ENCODE assay signal across 8 mouse cellular contexts in genomic region chr15:7213683-7214082, GRCm38 (mm10).
A peak's percentile ranks its signal among the peaks of the same experiment; 100 is the strongest.
DNase-seq lines count a peak whose midpoint lies in the region; ATAC-seq and TF ChIP-seq lines count a peak whose summit lies in the region.

No protein-coding gene starts in this region.

- 40% methylated on average over 1 of the region's 1 CpGs for WGBS in midbrain, embryonic 12.5 days
- 35% methylated on average over 1 of the region's 1 CpGs for WGBS in midbrain, postnatal 0 days
- WGBS in heart, embryonic 16.5 days, result 7% methylated on average over 1 of the region's 1 CpGs
- 23% methylated on average over 1 of the region's 1 CpGs for WGBS in midbrain, embryonic 14.5 days

- no peak overlapping the region for H3K4me2 ChIP-seq in midbrain, embryonic 12.5 days (replicated peaks)
- no peak overlapping the region for H3K4me2 ChIP-seq in midbrain, postnatal 0 days (ENCODE audit: low read depth, low read length, poor library complexity, severe bottlenecking)
- H3K4me2 ChIP-seq in heart, embryonic 16.5 days (ENCODE audit: low read depth, low read length), result peak overlapping the region; percentile 21; the same call in 1 of the 2 replicates
- no peak overlapping the region for H3K4me2 ChIP-seq in midbrain, embryonic 14.5 days (ENCODE audit: low read length)

- peak; percentile 65; the same call in 1 of the 2 replicates for ATAC-seq in midbrain, embryonic 12.5 days (ENCODE audit: low FRiP score, low read depth)
- ATAC-seq in midbrain, postnatal 0 days (ENCODE audit: low FRiP score), result no peak
- ATAC-seq in heart, embryonic 16.5 days (replicated peaks; ENCODE audit: extremely low read depth, insufficient read depth, low FRiP score), result peak; percentile 89
- no peak for ATAC-seq in midbrain, embryonic 14.5 days (ENCODE audit: low FRiP score, low TSS enrichment)

- no peak overlapping the region for H3K27ac ChIP-seq in midbrain, embryonic 12.5 days (replicated peaks)
- H3K27ac ChIP-seq in midbrain, postnatal 0 days (ENCODE audit: low read depth, low read length), result no peak overlapping the region
- H3K27ac ChIP-seq in heart, embryonic 16.5 days (ENCODE audit: low read length), result peak overlapping the region; percentile 82
- H3K27ac ChIP-seq in midbrain, embryonic 14.5 days (replicated peaks; ENCODE audit: low read depth, low read length), result no peak overlapping the region

- no peak for TF ChIP-seq POLR2A in brain, embryonic 14.5 days (IDR thresholded peaks at IDR 0.05; ENCODE audit: borderline replicate concordance, extremely low read depth, insufficient read depth, insufficient read length, poor library complexity, severe bottlenecking)

- no peak overlapping the region for H3K4me3 ChIP-seq in midbrain, embryonic 12.5 days
- no peak overlapping the region for H3K4me3 ChIP-seq in midbrain, postnatal 0 days (ENCODE audit: low read depth, low read length)
- no peak overlapping the region for H3K4me3 ChIP-seq in heart, embryonic 16.5 days (ENCODE audit: low read length)
- H3K4me3 ChIP-seq in midbrain, embryonic 14.5 days (replicated peaks; ENCODE audit: low read depth, low read length), result no peak overlapping the region

- H3K9ac ChIP-seq in midbrain, embryonic 12.5 days (replicated peaks), result no peak overlapping the region
- H3K9ac ChIP-seq in midbrain, postnatal 0 days (replicated peaks; ENCODE audit: low read length, poor library complexity, severe bottlenecking), result no peak overlapping the region
- peak overlapping the region; percentile 29; the same call in 1 of the 2 replicates for H3K9ac ChIP-seq in heart, embryonic 16.5 days (ENCODE audit: low read length)
- no peak overlapping the region for H3K9ac ChIP-seq in midbrain, embryonic 14.5 days (replicated peaks; ENCODE audit: low read length)

- H3K4me1 ChIP-seq in midbrain, embryonic 12.5 days, result peaks cover 6% of the 10 kb centered on the region; the same call in 1 of the 2 replicates
- no peaks in the 10 kb centered on the region for H3K4me1 ChIP-seq in midbrain, postnatal 0 days (ENCODE audit: insufficient read depth, low read length)
- peaks cover 11% of the 10 kb centered on the region for H3K4me1 ChIP-seq in heart, embryonic 16.5 days (ENCODE audit: control insufficient read depth, insufficient read depth, low read length)
- 0 out of 2 replicates have a peak, but pooled peaks cover 2% of the 10 kb centered on the region for H3K4me1 ChIP-seq in midbrain, embryonic 14.5 days (ENCODE audit: control insufficient read depth, insufficient read depth, low read length)

- no peaks in the 10 kb centered on the region for H3K36me3 ChIP-seq in midbrain, embryonic 12.5 days
- no peaks in the 10 kb centered on the region; the same call in 1 of the 2 replicates for H3K36me3 ChIP-seq in midbrain, postnatal 0 days (ENCODE audit: insufficient read depth, low read length)
- H3K36me3 ChIP-seq in heart, embryonic 16.5 days (ENCODE audit: control insufficient read depth, insufficient read depth), result no peaks in the 10 kb centered on the region
- no peaks in the 10 kb centered on the region for H3K36me3 ChIP-seq in midbrain, embryonic 14.5 days (ENCODE audit: control insufficient read depth, insufficient read depth, low read length)

- no peak for TF ChIP-seq CTCF in midbrain, postnatal 0 days (IDR thresholded peaks at IDR 0.05)
- TF ChIP-seq CTCF in brain, embryonic 14.5 days (IDR thresholded peaks at IDR 0.05; ENCODE audit: borderline replicate concordance, extremely low read depth, insufficient read depth, insufficient read length), result no peak

- no peaks in the 10 kb centered on the region for H3K27me3 ChIP-seq in midbrain, embryonic 12.5 days
- no peaks in the 10 kb centered on the region for H3K27me3 ChIP-seq in midbrain, postnatal 0 days (ENCODE audit: insufficient read depth, low read length)
- H3K27me3 ChIP-seq in heart, embryonic 16.5 days (ENCODE audit: control insufficient read depth, insufficient read depth, low read length), result no peaks in the 10 kb centered on the region
- no peaks in the 10 kb centered on the region for H3K27me3 ChIP-seq in midbrain, embryonic 14.5 days (ENCODE audit: control insufficient read depth, insufficient read depth, low read length)

- DNase-seq in midbrain, postnatal 0 days (ENCODE audit: low spot score), result no peak
- DNase-seq in brain, embryonic 14.5 days (ENCODE audit: low read depth), result peak; percentile 79
- DNase-seq in midbrain, embryonic 14.5 days, result peak; percentile 47
- DNase-seq in thymus, postnatal 10 days (ENCODE audit: low spot score in 2 of 2), result no peak
- DNase-seq in cerebellum, adult 11-12 months, result no peak
- no peak for DNase-seq in frontal cortex, postnatal 25 days (ENCODE audit: low spot score in 2 of 2)

- no peaks in the 10 kb centered on the region for H3K9me3 ChIP-seq in midbrain, embryonic 12.5 days
- no peaks in the 10 kb centered on the region for H3K9me3 ChIP-seq in midbrain, postnatal 0 days (ENCODE audit: low read length)
- H3K9me3 ChIP-seq in heart, embryonic 16.5 days (replicated peaks; ENCODE audit: control insufficient read depth, low read length), result no peaks in the 10 kb centered on the region
- no peaks in the 10 kb centered on the region for H3K9me3 ChIP-seq in midbrain, embryonic 14.5 days (ENCODE audit: control insufficient read depth, low read length)

Comparison
In these comparisons a context has a peak if more than half of its experiments do, and no peak if none do; other contexts are left out.
1. ATAC-seq: peak in midbrain, embryonic 12.5 days (single experiment) and heart, embryonic 16.5 days (single experiment); none in midbrain, postnatal 0 days (single experiment) and midbrain, embryonic 14.5 days (single experiment).
2. DNase-seq: peak in brain, embryonic 14.5 days (single experiment) and midbrain, embryonic 14.5 days (single experiment); none in midbrain, postnatal 0 days (single experiment), thymus, postnatal 10 days (0 of 2), cerebellum, adult 11-12 months (single experiment) and frontal cortex, postnatal 25 days (0 of 2).